In the genomic region with DNA sequence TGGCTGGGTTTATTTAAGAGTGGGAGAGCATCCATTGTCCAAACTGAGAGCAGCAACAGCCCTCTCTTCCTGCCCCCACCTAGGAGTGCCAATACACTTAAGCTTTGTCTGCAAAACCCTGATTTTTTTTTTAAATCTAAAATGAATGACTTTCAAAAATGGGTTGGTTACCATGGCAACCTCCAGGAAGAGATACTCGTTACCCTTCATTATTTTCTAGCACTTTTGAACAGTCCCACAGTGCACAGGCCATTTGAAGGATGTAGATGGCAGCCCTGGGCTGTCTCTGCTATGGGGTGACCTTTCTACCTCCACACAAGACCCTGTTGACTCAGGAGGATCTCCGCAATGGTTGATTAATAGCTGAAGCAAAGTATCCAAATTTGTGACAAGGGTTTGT, we compare ENCODE assay signal across 40 mouse cellular contexts. TPM values are rescaled to one million over a fixed set of nuclear protein-coding genes. Genes with fewer than 3 reads are reported as not detected.
DNase-seq lines count a peak whose midpoint lies in the region; ATAC-seq lines count a peak whose summit lies in the region.
"Had no signal": no experiment of that assay in that cellular context is flagged by ENCODE, and none has a peak within 500 bp of the region (broad histone marks: within the 10 kb centered on the region; RNA-seq: fewer than 3 reads in every experiment).

No protein-coding gene starts in this region.

- H3K4me1 ChIP-seq in hindbrain, embryonic 15.5 days (replicated peaks), result 0 out of 2 replicates have a peak, but pooled peaks cover 7% of the 10 kb centered on the region
- no peaks in the 10 kb centered on the region for H3K4me1 ChIP-seq in hindbrain, embryonic 12.5 days
- H3K4me1 ChIP-seq in midbrain, embryonic 15.5 days, result peaks cover 6% of the 10 kb centered on the region; the same call in 1 of the 2 replicates
- H3K4me1 ChIP-seq in midbrain, embryonic 13.5 days (replicated peaks), result no peaks in the 10 kb centered on the region
- H3K4me1 ChIP-seq: embryonic facial prominence, embryonic 12.5 days; heart, embryonic 13.5 days; limb, embryonic 13.5 days; lung, embryonic 15.5 days; midbrain, embryonic 12.5 days; neural tube, embryonic 12.5 days had no signal

- H3K4me3 ChIP-seq in hindbrain, embryonic 15.5 days, result no peak overlapping the region
- no peak overlapping the region for H3K4me3 ChIP-seq in hindbrain, embryonic 12.5 days
- H3K4me3 ChIP-seq in midbrain, embryonic 15.5 days, result no peak overlapping the region
- no peak overlapping the region for H3K4me3 ChIP-seq in midbrain, embryonic 13.5 days (replicated peaks)
- H3K4me3 ChIP-seq: embryonic facial prominence, embryonic 12.5 days; heart, embryonic 13.5 days; limb, embryonic 13.5 days; lung, embryonic 15.5 days; midbrain, embryonic 12.5 days; myocyte; neural tube, embryonic 12.5 days had no signal

- peak; percentile 5 for DNase-seq in cerebellum, adult 9-10 months
- no peak for DNase-seq in cerebellum, postnatal 14 days
- DNase-seq in kidney, adult 18-20 months, result no peak
- DNase-seq in gastrocnemius, postnatal 10 days, result no peak
- DNase-seq: adrenal gland, postnatal 10 days; cerebellum, adult 2 months; cerebellum, postnatal 36 days; embryo, embryonic 11 days; heart, postnatal 10 days; kidney, adult 9 months; kidney, postnatal 10 days; layer of hippocampus, adult 9-11 months; right cerebral cortex, adult 18-20 months; spleen, adult 18-20 months; thymus, adult 2 months; thymus, postnatal 36 days had no signal

- peak; percentile 56; the same call in 1 of the 2 replicates for ATAC-seq in hindbrain, embryonic 15.5 days (ENCODE audit: low FRiP score, low read depth)
- no peak for ATAC-seq in hindbrain, embryonic 12.5 days (ENCODE audit: low FRiP score)
- ATAC-seq in midbrain, embryonic 15.5 days (replicated peaks), result no peak
- ATAC-seq in midbrain, embryonic 13.5 days, result no peak
- ATAC-seq: activated CD4-positive, CD25-positive, alpha-beta regulatory T cell, adult 4 months; intestine, embryonic 16.5 days had no signal

- no peak overlapping the region for H3K4me2 ChIP-seq in hindbrain, embryonic 15.5 days
- H3K4me2 ChIP-seq in hindbrain, embryonic 12.5 days (replicated peaks), result no peak overlapping the region
- no peak overlapping the region for H3K4me2 ChIP-seq in midbrain, embryonic 15.5 days
- no peak overlapping the region for H3K4me2 ChIP-seq in midbrain, embryonic 13.5 days (replicated peaks)
- H3K4me2 ChIP-seq: embryonic facial prominence, embryonic 12.5 days; heart, embryonic 13.5 days; limb, embryonic 13.5 days; liver, embryonic 11.5 days; lung, embryonic 15.5 days; midbrain, embryonic 12.5 days; neural tube, embryonic 12.5 days had no signal

- 54% methylated on average over 2 of the region's 2 CpGs for WGBS in hindbrain, embryonic 15.5 days
- 72% methylated on average over 2 of the region's 2 CpGs for WGBS in hindbrain, embryonic 12.5 days
- WGBS in midbrain, embryonic 15.5 days, result 56% methylated on average over 2 of the region's 2 CpGs
- WGBS in midbrain, embryonic 13.5 days, result 53% methylated on average over 2 of the region's 2 CpGs

- H3K9ac ChIP-seq in hindbrain, embryonic 15.5 days, result no peak overlapping the region
- no peak overlapping the region for H3K9ac ChIP-seq in hindbrain, embryonic 12.5 days
- H3K9ac ChIP-seq in midbrain, embryonic 15.5 days, result no peak overlapping the region
- no peak overlapping the region for H3K9ac ChIP-seq in midbrain, embryonic 13.5 days (replicated peaks)
- H3K9ac ChIP-seq: embryonic facial prominence, embryonic 12.5 days; heart, embryonic 13.5 days; limb, embryonic 13.5 days; lung, embryonic 15.5 days; midbrain, embryonic 12.5 days; neural tube, embryonic 12.5 days had no signal

- H3K27me3 ChIP-seq in hindbrain, embryonic 15.5 days, result no peaks in the 10 kb centered on the region
- no peaks in the 10 kb centered on the region for H3K27me3 ChIP-seq in hindbrain, embryonic 12.5 days
- no peaks in the 10 kb centered on the region for H3K27me3 ChIP-seq in midbrain, embryonic 15.5 days (replicated peaks)
- H3K27me3 ChIP-seq in midbrain, embryonic 13.5 days, result no peaks in the 10 kb centered on the region
- H3K27me3 ChIP-seq: CH12.LX; embryonic facial prominence, embryonic 12.5 days; heart, embryonic 13.5 days; limb, embryonic 13.5 days; lung, embryonic 15.5 days; midbrain, embryonic 12.5 days; neural tube, embryonic 12.5 days had no signal

- no peaks in the 10 kb centered on the region for H3K36me3 ChIP-seq in hindbrain, embryonic 15.5 days
- H3K36me3 ChIP-seq in hindbrain, embryonic 12.5 days, result no peaks in the 10 kb centered on the region
- H3K36me3 ChIP-seq in midbrain, embryonic 15.5 days (replicated peaks), result no peaks in the 10 kb centered on the region
- no peaks in the 10 kb centered on the region for H3K36me3 ChIP-seq in midbrain, embryonic 13.5 days
- H3K36me3 ChIP-seq: embryonic facial prominence, embryonic 12.5 days; limb, embryonic 13.5 days; lung, embryonic 15.5 days; midbrain, embryonic 12.5 days; neural tube, embryonic 12.5 days had no signal

- H3K9me3 ChIP-seq in hindbrain, embryonic 15.5 days, result no peaks in the 10 kb centered on the region
- no peaks in the 10 kb centered on the region for H3K9me3 ChIP-seq in hindbrain, embryonic 12.5 days (replicated peaks)
- H3K9me3 ChIP-seq in midbrain, embryonic 15.5 days, result no peaks in the 10 kb centered on the region
- no peaks in the 10 kb centered on the region for H3K9me3 ChIP-seq in midbrain, embryonic 13.5 days
- H3K9me3 ChIP-seq: embryonic facial prominence, embryonic 12.5 days; heart, embryonic 13.5 days; limb, embryonic 13.5 days; lung, embryonic 15.5 days; midbrain, embryonic 12.5 days; neural tube, embryonic 12.5 days had no signal

- no peak overlapping the region for H3K27ac ChIP-seq in hindbrain, embryonic 15.5 days (replicated peaks)
- H3K27ac ChIP-seq in hindbrain, embryonic 12.5 days, result no peak overlapping the region
- H3K27ac ChIP-seq in midbrain, embryonic 15.5 days, result peak overlapping the region; percentile 67
- H3K27ac ChIP-seq in midbrain, embryonic 13.5 days, result no peak overlapping the region
- H3K27ac ChIP-seq: embryonic facial prominence, embryonic 12.5 days; heart, embryonic 13.5 days; limb, embryonic 13.5 days; lung, embryonic 15.5 days; midbrain, embryonic 12.5 days; neural tube, embryonic 12.5 days; stomach, postnatal 0 days had no signal

RNA-seq across cellular contexts. Expression of gene Rcvrn, which starts 9.0 kb away (rescaled TPM):
- not detected in 2 replicates for polyA plus RNA-seq in hindbrain, embryonic 15.5 days (2015; fragmentation: Nextera tagmentation; extraction: Ambion mirVana)
- polyA plus RNA-seq in hindbrain, embryonic 12.5 days (2016; fragmentation: Nextera tagmentation; extraction: Ambion mirVana), result not detected in 2 replicates
- not detected in 2 replicates for polyA plus RNA-seq in midbrain, embryonic 15.5 days (2015; fragmentation: Nextera tagmentation; extraction: Ambion mirVana)
- not detected in 2 replicates for polyA plus RNA-seq in midbrain, embryonic 13.5 days (2015; fragmentation: Nextera tagmentation; extraction: Ambion mirVana)
- not detected for total RNA-seq in gastrocnemius, postnatal 10 days (2021)
- total RNA-seq: adrenal gland, postnatal 10 days; CH12.LX; ES-E14; heart, adult 8-10 months; heart, postnatal 10 days; hematopoietic stem cell, adult 5-6 weeks; megakaryocyte progenitor cell, adult 5-6 weeks had no signal
- polyA plus RNA-seq: activated CD4-positive, CD25-positive, alpha-beta regulatory T cell, adult 4 months; C2C12; embryonic facial prominence, embryonic 12.5 days; gonadal fat pad, adult 2 months; heart, embryonic 13.5 days; intestine, embryonic 16.5 days; large intestine, adult 2 months; limb, embryonic 13.5 days; liver, embryonic 11.5 days; liver, embryonic 16.5 days; lung, embryonic 15.5 days; midbrain, embryonic 12.5 days; myocyte; neural tube, embryonic 12.5 days; stomach, postnatal 0 days had no signal
